Mouse (Mus musculus) MEL (cell line): ENCODE data around the gene Tead1.

Experiments used
- CTCF ChIP-seq, 3 experiments: IDR thresholded peaks in 2 of 3; conservative IDR thresholded peaks in 1 of 3; 2 replicates each; pipeline ENCODE4 v1.5.1; 2011 to 2012; ENCODE audit warnings: low read length in 3 of 3, low read depth in 2 of 3, mild to moderate bottlenecking in 2 of 3, improper control_type of control experiment in 1 of 3, inconsistent platforms in 1 of 3, mixed read lengths in 1 of 3, moderate library complexity in 1 of 3; ENCODE audit not compliant: control insufficient read depth in 1 of 3, insufficient read depth in 1 of 3, poor library complexity in 1 of 3, severe bottlenecking in 1 of 3
- MYC ChIP-seq: IDR thresholded peaks from 2 replicates; pipeline ENCODE4 v1.6.1; 2011; ENCODE audit warnings: low read depth, mild to moderate bottlenecking, low read length, improper control_type of control experiment, moderate library complexity
- SMC3 ChIP-seq: IDR thresholded peaks from 2 replicates; pipeline ENCODE4 v1.6.1; 2011; ENCODE audit warnings: low read depth, low read length, improper control_type of control experiment

DNA sequence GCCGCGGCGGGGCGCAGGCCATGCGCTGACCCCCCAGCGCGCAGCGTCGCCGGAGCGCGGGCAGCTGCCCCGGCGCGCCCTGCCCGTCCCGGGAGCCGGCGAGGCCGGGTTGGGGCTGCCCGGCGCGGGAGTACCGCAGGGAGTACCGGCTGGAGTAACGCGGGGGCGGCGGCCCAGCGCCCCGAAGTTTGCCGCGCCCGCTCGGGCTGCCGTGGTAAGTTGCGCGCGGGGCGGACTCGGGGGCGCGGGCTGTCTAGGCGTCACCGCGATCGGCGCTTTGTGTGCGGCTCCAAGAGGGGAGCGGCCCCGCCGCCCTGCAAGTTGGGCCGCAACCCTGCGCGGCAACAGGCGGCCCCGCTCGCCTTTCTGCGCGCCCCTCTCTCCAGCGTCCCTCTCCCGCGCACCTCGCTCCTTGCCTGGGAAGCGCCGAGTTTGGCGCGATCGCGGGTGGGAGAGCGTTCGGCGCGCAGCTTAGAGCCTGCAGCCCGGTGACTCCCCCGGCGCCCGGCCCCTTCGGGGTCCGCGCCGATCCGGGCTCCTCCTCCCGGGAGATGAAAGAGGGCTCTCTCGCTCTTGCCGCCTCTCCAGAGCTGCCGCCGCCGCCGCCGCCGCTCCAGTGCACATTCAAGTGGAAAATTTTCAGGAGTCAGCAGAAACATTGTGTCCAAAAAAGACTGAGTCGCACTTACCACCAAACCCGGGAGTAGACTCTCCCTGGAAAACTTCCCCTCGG, 561 bp downstream of the Tead1 start:
- TF ChIP-seq CTCF (IDR thresholded peaks at IDR 0.05 in 2 of 3, conservative IDR thresholded peaks at IDR 0.05 in 1 of 3; ENCODE audit: control insufficient read depth in 1 of 3, insufficient read depth in 1 of 3, low read depth in 2 of 3, low read length in 3 of 3, poor library complexity in 1 of 3, severe bottlenecking in 1 of 3) = no peak
- TF ChIP-seq MYC = no peak
- TF ChIP-seq SMC3 = no peak
